Mouse (Mus musculus) mammary gland, adult 2 months (tissue): ENCODE results near the gene Mosmo. TPM values are rescaled to one million over a fixed set of nuclear protein-coding genes. Genes with fewer than 3 reads are reported as not detected.

Experiments
- polyA plus RNA-seq: library from polyadenylated mRNA; depleted of rRNA; stranded (reverse); fragments of >200 nt; gene quantifications from 2 replicates; pipeline ENCODE4 v1.2.3, GENCODE M21; 2012; ENCODE audit warnings: low replicate concordance; rRNA removed

The Mosmo gene
- 19.1 and 22.5 TPM in 2 replicates for polyA plus RNA-seq

DNA sequence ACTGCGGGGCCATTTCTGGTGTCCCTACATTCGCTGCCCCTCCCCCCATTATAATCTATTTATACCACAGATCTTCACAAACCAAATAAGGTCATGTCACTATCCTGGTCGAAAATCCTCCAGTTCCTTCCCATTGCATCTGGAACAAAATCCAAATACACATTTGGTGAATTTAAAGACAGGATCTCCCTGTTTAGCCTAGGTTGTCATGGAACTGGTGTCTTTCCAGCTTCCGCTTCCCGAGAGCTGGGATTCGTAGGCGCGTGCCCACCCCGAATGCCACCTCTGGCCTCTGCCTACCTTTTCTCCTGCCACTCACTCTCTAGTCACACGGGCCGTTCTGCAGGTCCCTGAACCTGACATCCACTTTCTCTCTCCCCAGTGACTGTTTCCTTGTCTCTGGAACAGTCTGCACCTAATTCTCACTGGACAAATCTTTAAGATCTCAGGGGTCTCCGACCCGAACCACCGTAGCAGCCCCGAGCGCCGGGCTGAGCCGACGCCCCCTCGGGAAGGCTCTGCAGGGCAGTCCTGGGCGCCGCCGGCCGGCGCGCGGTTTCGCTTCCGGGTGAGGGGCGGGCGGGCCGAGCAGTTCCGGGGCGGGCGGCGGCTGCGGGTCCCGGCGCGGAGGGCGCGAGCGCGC, at the start of gene Mosmo:
Gene Mosmo, plus strand, starts transcription at position 618 of the 643 bp plus-strand sequence.

DNA sequence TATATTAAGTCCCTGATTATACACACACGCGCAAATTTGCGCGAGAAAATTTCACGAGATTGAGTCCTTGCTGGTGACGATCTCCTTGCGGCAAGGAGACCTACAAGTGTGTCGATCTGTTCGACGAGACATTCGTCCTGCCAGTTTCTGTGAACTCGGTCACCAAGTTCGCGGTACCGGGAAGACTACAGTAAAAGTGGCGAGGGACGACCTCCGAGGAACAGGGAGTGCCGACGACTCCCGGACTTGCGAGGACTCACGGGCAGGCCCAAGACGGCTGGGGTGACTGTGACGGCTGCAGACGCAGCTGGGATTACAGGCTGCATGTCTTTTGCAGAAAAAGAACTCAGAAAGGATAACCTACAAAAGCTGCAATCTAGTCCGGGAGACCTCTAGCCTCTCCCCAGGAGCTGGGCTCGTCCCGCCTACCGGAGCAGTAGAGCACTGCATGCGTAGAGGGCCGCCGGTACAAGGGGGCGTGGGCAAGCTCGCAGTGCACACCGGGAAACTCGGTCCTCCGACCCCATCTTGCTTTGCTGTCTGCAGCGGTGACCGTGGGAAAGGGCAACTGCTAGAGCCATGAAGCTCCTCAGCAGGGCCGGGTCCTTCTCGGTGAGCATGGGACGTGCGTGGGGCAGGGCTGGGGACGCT, 42.6 kb upstream of the Mosmo start, which contains the start of gene Uqcrc2:
Gene Uqcrc2, plus strand, starts transcription at position 466 of the 651 bp plus-strand sequence.

GRCm38 (mm10) chr7:120670153-120670875, 7.1 kb upstream of the Mosmo start, which contains the start of gene Pdzd9:
TSS of gene Pdzd9 (minus strand) at chr7:120670343.

GRCm38 (mm10) chr7:120739018-120739417, 61.6 kb downstream of the Mosmo start, which contains the start of gene Vwa3a:
TSS of gene Vwa3a (plus strand) at chr7:120739318.

Other genes starting within 250 kb of the Mosmo start
- 50.1 and 206 TPM in 2 replicates for gene Uqcrc2, start 42.4 kb upstream of the Mosmo start, polyA plus RNA-seq
- not detected in 2 replicates for gene Pdzd9, start 7.3 kb upstream of the Mosmo start, polyA plus RNA-seq
- gene Vwa3a, start 61.7 kb downstream of the Mosmo start, polyA plus RNA-seq: 1.3 and 3.1 TPM in 2 replicates
- 0.26 TPM in 1 of 2 replicates, not detected in the other for gene Gm5737, start 134.7 kb downstream of the Mosmo start, polyA plus RNA-seq
- gene Eef2k, start 165.2 kb downstream of the Mosmo start, polyA plus RNA-seq: 12.9 and 26.8 TPM in 2 replicates
- 14.6 and 15.3 TPM in 2 replicates for gene Polr3e, start 240.1 kb downstream of the Mosmo start, polyA plus RNA-seq